Mouse (Mus musculus): Measurements from ENCODE around the gene Stxbp6. TPM values are rescaled to one million over a fixed set of nuclear protein-coding genes. Genes with fewer than 3 reads are reported as not detected.
"Not testable (repeated sequence)": the region's sequence is repeated elsewhere in the genome, so short reads cannot be mapped to it uniquely, and the experiment has no call there.

Stxbp6 gene
- total RNA-seq, 2 experiments from 2014 or later: 52.2 to 67.1 TPM

DNA sequence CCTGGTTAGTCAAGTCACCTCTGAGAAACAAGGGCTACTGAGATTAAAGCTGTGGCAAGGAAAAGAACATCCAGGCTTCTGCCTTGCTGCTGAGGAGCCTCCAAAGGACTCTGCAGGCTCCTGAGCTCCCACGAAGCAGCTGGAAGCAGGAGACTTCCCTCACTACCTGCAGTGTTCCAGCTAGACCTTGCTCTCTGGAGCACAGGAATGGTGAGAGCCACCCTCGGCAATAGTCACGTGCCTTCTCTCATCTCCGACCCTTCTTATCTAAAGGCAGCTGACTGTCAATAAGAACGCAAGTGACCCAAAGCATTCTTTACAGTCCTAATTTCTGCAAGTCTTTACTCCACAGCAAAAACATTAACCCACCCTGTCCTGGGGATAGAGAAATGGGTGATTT is 13.2 kb downstream of the Stxbp6 start:
- intact Hi-C loops (cut with DNase I): no loop called here
- no peak for DNase-seq (ENCODE audit: low spot score in 2 of 2)

- intact Hi-C loops (cut with DNase I): no loop called here
- DNase-seq (ENCODE audit: low spot score in 2 of 2): no peak
Measured at GRCm38 (mm10) chr12:45060804-45061203, 13.7 kb downstream of the Stxbp6 start.

DNA sequence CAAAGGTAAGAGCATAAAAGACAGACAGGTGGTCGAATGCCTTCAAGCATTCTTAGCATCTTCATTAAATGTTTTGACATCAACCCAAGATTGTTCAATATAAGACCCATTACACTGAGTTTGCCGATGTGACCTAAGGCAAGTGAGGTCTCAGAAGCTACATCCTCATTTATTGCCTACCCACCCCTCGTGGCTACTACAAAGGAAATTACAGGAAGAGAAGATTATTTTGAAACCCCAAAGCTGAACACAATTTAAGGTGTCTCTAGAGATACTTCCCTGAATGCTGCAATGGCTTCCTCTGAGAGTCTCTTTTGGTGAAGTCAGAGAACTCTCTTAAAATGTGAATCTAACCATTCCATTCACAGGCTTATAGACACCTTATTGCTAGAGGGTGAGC is 16.5 kb downstream of the Stxbp6 start:
- intact Hi-C loops (cut with DNase I): no loop called here
- no peak for DNase-seq (ENCODE audit: low spot score in 2 of 2)

DNA sequence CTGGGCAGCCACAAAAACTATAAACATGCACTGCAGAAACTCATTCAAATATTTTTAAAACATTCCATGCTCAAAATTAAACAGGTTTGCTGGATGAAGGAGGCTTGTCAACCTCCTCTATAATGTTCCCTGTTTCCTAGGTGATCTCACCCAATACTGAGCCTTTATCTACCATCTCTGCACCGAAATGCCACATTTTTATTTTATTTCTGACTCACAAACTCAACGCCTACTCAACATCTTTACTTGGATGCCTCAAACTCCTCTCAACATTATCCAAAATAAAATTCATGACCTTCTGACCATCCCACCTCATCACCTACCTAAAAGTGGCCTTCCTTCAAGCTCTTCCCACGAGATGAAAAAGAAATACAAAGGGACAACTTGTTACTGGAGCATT is 18.1 kb downstream of the Stxbp6 start:
- intact Hi-C loops (cut with DNase I): no loop called here

DNA sequence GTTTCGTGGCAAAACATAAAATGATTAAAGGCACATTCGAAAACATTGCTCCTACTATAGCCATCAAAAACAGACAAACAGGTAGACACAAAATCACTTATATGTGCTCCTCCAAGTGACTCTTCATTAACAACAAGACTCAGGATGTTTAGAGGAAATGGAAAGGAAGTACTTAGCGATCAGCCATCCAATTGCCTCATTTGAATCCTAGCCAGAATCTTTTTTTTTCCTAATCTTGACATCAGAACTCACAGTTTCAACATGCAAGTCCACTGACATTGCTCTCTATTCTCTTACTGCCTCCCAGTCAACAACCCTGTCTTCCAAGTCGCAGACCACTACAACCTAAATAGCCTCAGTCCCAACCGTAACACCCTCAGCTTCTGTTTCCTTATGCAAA is 21.2 kb downstream of the Stxbp6 start:
- intact Hi-C loops (cut with DNase I): loop anchor here (2.0 kb wide), 1 partner anchor 41 kb away; no protein-coding TSS in a partner anchor
- no peak for DNase-seq (ENCODE audit: low spot score in 2 of 2)

More for the DNA sequence above, 18.1 kb downstream of the Stxbp6 start:
- DNase-seq (ENCODE audit: low spot score in 2 of 2): peak in 1 of 2 experiments; percentile 58

GRCm38 (mm10) chr12:45052860-45053259 is 21.6 kb downstream of the Stxbp6 start:
- DNase-seq (ENCODE audit: low spot score in 2 of 2): no peak
- intact Hi-C loops (cut with DNase I): loop anchor here (2.0 kb wide), 1 partner anchor 40 kb away; no protein-coding TSS in a partner anchor

DNA sequence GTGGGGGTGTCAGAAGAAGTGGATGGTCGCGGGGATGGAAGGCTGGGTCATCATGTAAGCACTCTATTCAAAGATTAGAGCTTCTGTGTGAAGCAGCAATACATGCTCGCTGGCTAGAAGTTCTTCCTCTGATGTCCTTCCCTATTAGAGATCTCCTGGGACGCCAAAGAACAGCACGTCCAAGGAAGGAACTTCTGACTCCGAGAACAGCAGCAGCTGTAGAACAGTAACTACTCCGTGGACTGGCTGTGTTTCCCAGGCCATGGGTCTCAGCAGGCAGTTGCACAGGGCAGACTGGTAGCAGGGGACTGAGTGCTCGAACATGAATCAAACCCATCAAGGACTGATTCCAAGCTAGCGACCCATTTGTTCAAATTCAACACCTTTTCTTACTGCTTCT is 24.6 kb downstream of the Stxbp6 start:
- intact Hi-C loops (cut with DNase I): no loop called here
- no peak for DNase-seq (ENCODE audit: low spot score in 2 of 2)

DNA sequence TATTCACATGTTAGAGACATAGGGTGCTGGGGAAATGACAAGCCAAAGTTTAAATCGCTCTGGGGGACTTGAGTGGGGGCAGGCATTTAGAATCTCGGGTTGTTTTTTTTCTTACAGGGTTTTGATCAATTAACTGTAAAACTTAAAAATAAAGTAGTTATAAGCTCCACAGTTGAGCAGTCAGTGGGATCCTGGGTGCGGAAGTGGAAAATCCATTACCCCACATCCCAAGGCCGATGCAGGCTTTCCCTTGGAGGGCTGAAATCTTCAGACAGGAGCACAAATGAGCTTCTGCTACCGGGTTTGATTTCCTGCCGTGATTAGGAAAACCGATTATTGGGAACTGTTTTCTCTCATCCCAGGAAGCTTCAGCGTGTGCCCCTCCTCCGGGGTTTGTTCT is 26.8 kb downstream of the Stxbp6 start:
- DNase-seq (ENCODE audit: low spot score in 2 of 2); intact Hi-C loops (cut with DNase I): not testable (repeated sequence)

DNA sequence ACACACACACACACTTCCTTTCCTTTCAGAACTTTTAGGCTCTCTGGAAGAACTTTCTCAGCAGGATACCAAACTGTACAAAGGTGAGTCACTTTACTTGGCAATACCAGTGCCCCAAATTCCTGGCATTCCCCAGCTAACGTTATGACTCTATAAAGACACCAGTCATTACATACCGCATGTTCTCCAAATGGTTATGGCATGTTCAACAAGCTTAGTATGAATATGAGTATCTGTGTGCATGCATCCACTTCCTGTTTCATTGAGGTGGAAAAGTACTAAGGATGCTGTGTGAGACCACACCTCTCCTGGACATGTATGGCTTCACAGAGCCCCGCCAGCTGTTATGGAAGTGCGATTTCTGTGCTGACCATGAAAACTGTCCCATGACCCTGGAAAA is 27.3 kb downstream of the Stxbp6 start:
- no peak for DNase-seq (ENCODE audit: low spot score in 2 of 2)
- intact Hi-C loops (cut with DNase I): no loop called here

GRCm38 (mm10) chr12:45044581-45044980 is 29.9 kb downstream of the Stxbp6 start:
- no peak for DNase-seq (ENCODE audit: low spot score in 2 of 2)
- intact Hi-C loops (cut with DNase I): no loop called here

DNA sequence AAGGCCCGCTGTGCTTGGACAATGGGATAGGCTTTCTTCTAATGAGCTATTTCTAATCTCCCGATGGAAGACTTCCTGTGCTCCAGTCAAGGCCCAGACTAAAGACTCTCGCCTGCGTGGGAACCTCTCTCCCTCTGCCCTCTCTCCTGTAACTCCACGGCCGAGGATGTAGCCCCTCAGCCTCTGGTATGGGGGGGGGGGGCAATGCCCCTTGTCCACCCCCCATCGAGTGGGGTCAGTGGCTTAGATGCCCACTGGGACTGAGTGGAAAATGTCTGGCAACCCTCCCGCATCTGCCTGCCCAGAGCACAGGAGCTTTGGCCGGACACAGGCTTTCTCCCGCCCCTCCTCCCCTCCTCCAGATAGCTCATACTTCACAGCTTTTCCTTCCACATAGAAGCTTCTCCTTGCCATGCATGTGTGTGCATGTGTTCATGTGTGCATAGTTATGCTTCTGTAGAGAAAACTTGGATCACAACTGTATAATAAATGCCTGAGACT is 31.9 kb downstream of the Stxbp6 start:
- intact Hi-C loops (cut with DNase I): no loop called here
- DNase-seq (ENCODE audit: low spot score in 2 of 2): no peak

DNA sequence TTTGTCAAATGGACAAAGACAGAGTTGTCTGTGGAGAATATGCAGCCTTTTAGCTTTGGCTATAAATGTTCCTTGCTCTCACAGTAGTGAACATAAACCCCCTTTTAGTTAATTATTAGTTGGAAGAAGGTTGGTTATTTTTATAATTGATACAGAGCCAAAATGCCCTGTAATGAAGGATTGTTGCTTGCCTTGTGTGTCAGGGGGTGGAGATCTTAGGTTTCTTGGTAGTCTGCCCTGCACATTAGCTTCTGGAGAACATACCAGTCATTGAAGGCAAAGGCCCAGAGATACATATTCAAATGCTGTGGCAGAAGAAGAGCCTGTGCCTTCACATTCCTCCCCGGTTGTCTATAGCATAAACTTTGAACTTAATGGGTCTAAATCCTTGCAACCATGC is 37.0 kb downstream of the Stxbp6 start:
- intact Hi-C loops (cut with DNase I): no loop called here
- DNase-seq (ENCODE audit: low spot score in 2 of 2): no peak

- intact Hi-C loops (cut with DNase I): no loop called here
- DNase-seq (ENCODE audit: low spot score in 2 of 2): no peak
Measured at GRCm38 (mm10) chr12:45037091-45037490, 37.4 kb downstream of the Stxbp6 start.

DNA sequence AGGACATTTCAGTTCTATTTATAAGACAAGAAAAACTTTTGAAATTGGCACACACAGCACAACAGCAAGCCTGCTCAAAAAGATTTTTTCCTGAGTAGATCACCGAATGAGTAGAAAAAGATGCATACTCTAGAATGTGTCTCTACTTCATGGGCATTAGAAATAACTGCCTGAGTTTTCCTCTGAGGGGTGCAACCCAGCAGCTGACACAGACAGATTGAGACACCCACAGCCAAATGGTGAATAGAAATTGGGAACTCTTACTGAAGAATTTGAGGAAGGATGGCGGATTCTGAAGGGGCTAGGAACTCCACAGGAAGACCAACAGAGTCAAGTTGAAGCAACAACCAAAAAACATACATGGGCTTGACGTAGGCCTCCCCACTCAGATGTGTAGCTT is 43.8 kb downstream of the Stxbp6 start:
- DNase-seq (ENCODE audit: low spot score in 2 of 2): peak; percentile 14 to 53
- intact Hi-C loops (cut with DNase I): no loop called here

DNA sequence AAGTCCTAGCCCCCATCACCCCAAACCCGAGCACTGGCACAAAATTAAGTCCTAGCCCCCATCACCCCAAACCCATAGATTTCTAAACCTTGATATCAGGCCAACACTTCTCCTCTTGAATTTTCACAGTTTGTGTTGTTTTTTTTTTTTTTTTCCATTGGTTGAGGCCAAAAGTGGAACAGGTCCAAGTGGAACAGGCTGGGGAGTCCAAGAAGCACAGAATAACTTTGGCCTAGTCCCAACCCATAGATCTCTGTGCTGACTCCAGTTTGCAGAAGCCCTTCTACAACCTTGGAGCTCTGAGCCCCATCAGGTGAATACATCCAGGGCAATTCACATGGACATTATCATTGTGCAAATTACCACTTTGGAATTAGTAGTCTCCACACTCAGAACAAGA is 48.2 kb downstream of the Stxbp6 start:
- DNase-seq (ENCODE audit: low spot score in 2 of 2): no peak
- intact Hi-C loops (cut with DNase I): no loop called here

DNA sequence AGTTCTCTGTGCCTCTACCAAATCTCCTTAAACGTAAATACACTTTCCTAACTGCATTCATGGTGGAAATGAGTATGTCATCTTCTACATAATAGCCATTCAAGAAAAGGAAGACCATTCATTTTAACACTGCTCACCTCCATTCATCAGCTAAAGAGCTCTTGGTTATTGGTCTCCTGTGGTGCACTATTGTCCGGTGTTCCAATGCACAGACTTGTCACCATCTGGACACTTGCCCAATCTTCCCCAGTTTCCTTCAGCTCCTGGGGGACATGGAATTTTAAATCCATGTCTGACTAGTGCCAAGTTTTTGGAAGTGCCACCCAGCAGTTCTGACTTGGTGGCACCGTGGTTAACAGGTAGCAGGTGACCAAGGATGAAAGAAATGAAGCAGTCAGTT is 54.5 kb downstream of the Stxbp6 start:
- intact Hi-C loops (cut with DNase I): no loop called here
- no peak for DNase-seq (ENCODE audit: low spot score in 2 of 2)

GRCm38 (mm10) chr12:45019059-45019822 is 55.3 kb downstream of the Stxbp6 start:
- intact Hi-C loops (cut with DNase I): loop anchor here (10.0 kb wide), 1 partner anchor 156 kb away; no protein-coding TSS in a partner anchor
- no peak for DNase-seq (ENCODE audit: low spot score in 2 of 2)

- peak; percentile 76 to 98 for DNase-seq (ENCODE audit: low spot score in 2 of 2)
- intact Hi-C loops (cut with DNase I): loop anchor here (2.0 to 10.0 kb wide), 6 partner anchors 20 to 162 kb away; partner anchors contain the start of gene Stxbp6
Measured at GRCm38 (mm10) chr12:45013246-45013756, 61.2 kb downstream of the Stxbp6 start.

DNA sequence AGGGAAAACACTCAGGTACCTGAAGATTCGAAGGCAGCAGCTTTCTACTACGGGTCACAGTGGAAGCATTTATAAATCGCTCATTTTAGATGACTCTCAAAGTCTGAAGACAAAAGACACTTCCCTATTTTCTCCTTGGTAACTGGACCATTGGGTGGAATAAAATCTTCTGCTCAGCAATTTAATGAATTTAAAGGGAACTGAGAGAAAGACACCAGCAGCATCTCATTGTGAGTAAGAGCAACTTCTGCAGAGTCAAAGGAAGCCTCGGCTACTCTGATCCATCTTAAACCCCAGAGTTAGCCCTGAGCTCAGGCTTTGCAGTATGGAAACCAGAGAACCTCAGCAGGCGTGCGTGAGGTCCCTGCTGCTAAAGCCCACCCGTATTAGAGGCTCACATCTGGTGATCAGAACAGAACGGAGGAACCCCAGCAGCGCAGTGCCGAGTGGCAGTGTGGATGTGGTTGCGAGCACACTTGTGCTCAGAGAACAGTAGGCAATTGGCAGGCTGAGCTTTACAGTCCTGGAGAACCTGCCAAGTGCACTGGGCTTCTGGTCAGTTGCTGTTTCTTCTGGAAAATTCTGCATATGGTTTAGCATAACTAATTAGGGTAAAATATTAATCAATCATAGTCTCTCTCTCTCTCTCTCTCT is 62.9 kb downstream of the Stxbp6 start:
- DNase-seq (ENCODE audit: low spot score in 2 of 2): no peak
- intact Hi-C loops (cut with DNase I): loop anchor here (2.0 to 10.0 kb wide), 6 partner anchors 19 to 163 kb away; partner anchors contain the start of gene Stxbp6

DNA sequence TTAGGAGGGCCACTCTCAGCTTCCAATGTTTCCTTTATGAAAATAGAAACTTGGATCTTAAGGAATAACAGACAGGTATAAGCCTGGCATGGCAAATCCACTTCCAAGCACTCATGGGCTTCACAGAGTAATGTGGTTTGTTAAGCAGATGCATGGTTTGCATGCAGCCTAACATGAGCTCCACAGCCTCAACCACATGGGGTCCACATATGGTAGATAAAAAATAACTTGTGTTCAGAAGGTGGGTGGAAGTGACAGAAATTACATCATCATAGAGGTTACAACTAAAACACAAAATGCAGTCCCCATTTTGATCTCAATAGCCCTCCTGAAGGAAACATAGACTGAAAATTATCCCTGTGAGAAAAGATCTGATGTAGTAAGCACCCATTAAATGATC is 63.5 kb downstream of the Stxbp6 start:
- intact Hi-C loops (cut with DNase I): loop anchor here (5.0 to 10.0 kb wide), 2 partner anchors 154 to 164 kb away; no protein-coding TSS in a partner anchor
- peak in 1 of 2 experiments; percentile 75 for DNase-seq (ENCODE audit: low spot score in 2 of 2)
